Mouse (Mus musculus) heart, embryonic 10.5 days (tissue): ENCODE data around the gene Hoxb13. TPM values are rescaled to one million over a fixed set of nuclear protein-coding genes. Genes with fewer than 3 reads are reported as not detected.

ENCODE experiments used
- DNase-seq: peaks from one replicate; pipeline ENCODE4 v3.0.0-alpha.2; 2017; ENCODE audit warnings: low spot score
- H3K27ac ChIP-seq: fragments of 300-500 bp; sonication (generic); 2 replicates; pipeline ENCODE4 v1.5.1; 2016; ENCODE audit warnings: mild to moderate bottlenecking
- H3K27me3 ChIP-seq: fragments of 300-500 bp; sonication (generic); 2 replicates; pipeline ENCODE4 v1.6.1; 2016; ENCODE audit warnings: mild to moderate bottlenecking; ENCODE audit not compliant: poor library complexity, insufficient read depth, severe bottlenecking
- H3K36me3 ChIP-seq: fragments of 300-500 bp; sonication (generic); 2 replicates; pipeline ENCODE4 v1.6.1; 2016; ENCODE audit warnings: mild to moderate bottlenecking, moderate library complexity
- H3K4me1 ChIP-seq: fragments of 300-500 bp; sonication (generic); 2 replicates; pipeline ENCODE4 v1.6.1; 2016; ENCODE audit warnings: mild to moderate bottlenecking
- H3K4me3 ChIP-seq: fragments of 300-500 bp; sonication (generic); 2 replicates; pipeline ENCODE4 v1.5.1; 2016; ENCODE audit warnings: mild to moderate bottlenecking, moderate library complexity
- H3K9me3 ChIP-seq: fragments of 300-500 bp; sonication (generic); 2 replicates; pipeline ENCODE4 v1.6.1; 2016; ENCODE audit warnings: mild to moderate bottlenecking, moderate library complexity
- WGBS: fragments of 180-500 bp; shearing (Covaris S2); methylation state at CpG from one replicate; pipeline ENCODE4 v1.1.7; 2016; 5-methylcytosine and 5-hydroxymethylcytosine counted together
- polyA plus RNA-seq: library from polyadenylated mRNA; unstranded; fragments of >200 nt; fragmentation: Nextera tagmentation; extraction: Ambion mirVana; gene quantifications from 2 replicates; pipeline ENCODE4 v1.2.1, GENCODE M21; 2016

The Hoxb13 gene
- polyA plus RNA-seq, 1 experiment from 2014 or later, result not detected

DNA sequence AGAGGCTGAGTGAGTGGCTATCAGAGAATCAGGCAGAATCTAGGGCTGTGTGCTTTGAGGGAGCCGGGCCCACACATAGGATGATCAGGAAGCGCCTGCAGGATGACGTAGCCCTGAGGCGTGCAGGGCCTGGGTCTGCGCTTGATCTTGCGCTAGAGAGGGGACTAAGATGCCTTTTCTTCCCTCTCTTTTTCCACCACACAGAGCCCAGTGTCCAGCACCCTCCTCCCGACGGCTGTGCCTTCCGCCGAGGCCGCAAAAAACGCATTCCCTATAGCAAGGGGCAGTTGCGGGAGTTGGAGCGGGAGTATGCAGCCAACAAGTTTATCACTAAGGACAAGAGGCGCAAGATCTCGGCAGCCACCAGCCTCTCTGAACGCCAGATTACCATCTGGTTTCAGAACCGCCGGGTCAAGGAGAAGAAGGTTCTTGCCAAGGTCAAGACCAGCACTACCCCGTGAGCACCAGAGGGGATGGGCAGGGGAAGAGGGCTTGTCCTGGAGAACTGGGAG lies 1.7 kb downstream of the Hoxb13 start:
- Histone ChIP-seq H3K4me3 (no peak overlapping the region), H3K27ac (no peak overlapping the region), H3K36me3 (no peaks in the 10 kb centered on the region), H3K4me1 (peaks cover 10% of the 10 kb centered on the region; the same call in 1 of the 2 replicates), H3K9me3 (no peaks in the 10 kb centered on the region), H3K27me3 (peaks cover 100% of the 10 kb centered on the region)
- no peak for DNase-seq
- 3% methylated on average over 20 of the region's 20 CpGs for WGBS

GRCm38 (mm10) chr11:96198642-96199041 lies 4.5 kb downstream of the Hoxb13 start:
- Histone ChIP-seq H3K4me1 (peaks cover 11% of the 10 kb centered on the region), H3K27ac (no peak overlapping the region), H3K9me3 (no peaks in the 10 kb centered on the region), H3K27me3 (peaks cover 100% of the 10 kb centered on the region), H3K4me3 (no peak overlapping the region), H3K36me3 (no peaks in the 10 kb centered on the region)
- DNase-seq, result no peak
- under 1% methylated on average over 12 of the region's 12 CpGs for WGBS

DNA sequence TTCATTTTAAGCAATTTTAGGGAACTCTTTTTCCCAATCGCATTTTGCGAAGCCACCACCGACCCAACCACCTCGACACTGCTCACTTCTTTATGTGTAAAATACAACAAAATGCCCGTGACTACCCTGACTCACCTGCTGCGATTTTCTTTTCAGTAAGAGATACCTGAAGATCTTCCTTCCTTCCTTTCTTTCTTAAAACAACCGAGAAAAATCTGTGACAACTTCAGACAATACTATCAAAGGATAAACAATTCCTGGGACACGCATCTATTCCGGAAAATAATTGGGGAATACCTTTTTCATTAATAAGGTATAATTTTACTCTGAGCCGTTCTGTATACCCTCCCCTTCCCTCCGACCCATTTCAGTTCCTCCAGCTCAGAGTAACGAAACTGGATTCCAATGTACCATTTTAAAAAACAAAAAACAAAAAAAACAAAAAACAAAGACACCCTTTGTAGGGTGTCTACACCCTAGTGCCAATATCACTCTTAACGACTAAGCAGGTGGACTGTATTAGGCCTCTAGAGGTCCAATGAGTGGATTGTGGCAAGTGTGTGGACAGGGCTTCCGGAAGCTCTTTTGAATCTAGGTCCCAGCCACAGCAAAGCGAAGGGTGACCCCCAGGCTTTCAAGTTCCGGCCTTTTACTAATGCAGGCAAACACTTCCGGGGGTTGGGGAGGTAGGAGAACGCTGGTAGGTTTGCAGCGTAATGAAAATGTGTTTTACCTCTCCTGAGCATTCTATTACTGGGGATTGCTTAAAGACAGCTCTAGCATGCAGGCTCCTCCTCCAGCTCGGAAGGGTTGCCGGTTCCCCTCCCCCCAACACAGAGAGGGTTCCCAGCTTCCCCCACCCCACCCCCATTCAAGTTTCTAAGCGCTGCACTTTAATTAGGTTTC lies 5.3 kb downstream of the Hoxb13 start:
- Histone ChIP-seq H3K4me3 (0 out of 2 replicates have a peak overlapping the region, but pooled peaks have one; percentile 8), H3K36me3 (no peaks in the 10 kb centered on the region), H3K27ac (no peak overlapping the region), H3K4me1 (peaks cover 7% of the 10 kb centered on the region), H3K27me3 (peaks cover 100% of the 10 kb centered on the region), H3K9me3 (no peaks in the 10 kb centered on the region)
- 3% methylated on average over 22 of the region's 22 CpGs for WGBS
- DNase-seq, result no peak

- Histone ChIP-seq H3K4me1 (peaks cover 4% of the 10 kb centered on the region), H3K36me3 (no peaks in the 10 kb centered on the region), H3K9me3 (no peaks in the 10 kb centered on the region), H3K27me3 (peaks cover 100% of the 10 kb centered on the region), H3K4me3 (0 out of 2 replicates have a peak overlapping the region, but pooled peaks have one; percentile 8), H3K27ac (no peak overlapping the region)
- no peak for DNase-seq
- under 1% methylated on average over 14 of the region's 14 CpGs for WGBS
Observed at GRCm38 (mm10) chr11:96200183-96200655, 6.1 kb downstream of the Hoxb13 start.

GRCm38 (mm10) chr11:96201741-96202140 lies 7.6 kb downstream of the Hoxb13 start:
- no peak overlapping the region for H3K4me3 ChIP-seq
- DNase-seq, result no peak
- H3K36me3 ChIP-seq, result no peaks in the 10 kb centered on the region
- H3K9me3 ChIP-seq, result no peaks in the 10 kb centered on the region
- peaks cover 4% of the 10 kb centered on the region for H3K4me1 ChIP-seq
- H3K27me3 ChIP-seq, result peaks cover 100% of the 10 kb centered on the region
- H3K27ac ChIP-seq, result no peak overlapping the region

DNA sequence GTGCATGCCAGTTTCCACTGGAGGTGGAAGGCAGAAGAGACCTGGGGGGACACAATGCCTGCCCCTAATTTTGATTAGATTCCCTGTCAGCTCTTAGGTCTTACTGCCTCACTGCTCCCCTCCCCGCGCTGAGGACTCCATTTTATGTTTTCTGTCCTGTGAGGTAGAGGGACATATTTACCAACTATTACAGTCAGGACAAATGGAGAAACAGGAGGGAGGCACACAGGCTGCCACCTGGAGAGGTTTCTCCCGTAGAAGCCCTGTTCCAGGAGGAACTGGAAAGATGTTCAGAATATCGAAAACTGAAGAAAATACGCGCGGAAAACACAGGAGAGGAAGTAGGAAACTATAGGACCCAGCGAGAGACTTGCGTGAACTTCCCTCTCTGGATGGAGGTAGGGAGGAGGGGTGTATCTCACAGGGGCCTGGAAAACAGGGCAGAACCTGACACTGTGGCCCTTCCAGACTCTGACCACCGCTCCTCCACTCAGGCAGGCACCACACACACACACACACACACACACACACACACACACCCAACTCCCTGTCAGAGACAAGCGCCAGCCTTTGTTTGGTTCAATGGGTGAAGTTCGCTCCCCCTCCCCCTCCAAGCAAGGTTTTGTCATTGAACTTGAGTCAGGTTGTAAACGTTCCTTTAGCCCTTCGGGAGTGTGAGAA lies 8.4 kb downstream of the Hoxb13 start:
- peaks cover 100% of the 10 kb centered on the region for H3K27me3 ChIP-seq
- peaks cover 4% of the 10 kb centered on the region for H3K4me1 ChIP-seq
- no peak for DNase-seq
- H3K4me3 ChIP-seq, result no peak overlapping the region
- no peaks in the 10 kb centered on the region for H3K36me3 ChIP-seq
- no peak overlapping the region for H3K27ac ChIP-seq
- 2% methylated on average over 14 of the region's 14 CpGs for WGBS
- no peaks in the 10 kb centered on the region for H3K9me3 ChIP-seq

- peaks cover 100% of the 10 kb centered on the region for H3K27me3 ChIP-seq
- under 1% methylated on average over 37 of the region's 37 CpGs for WGBS
- no peaks in the 10 kb centered on the region for H3K9me3 ChIP-seq
- peaks cover 4% of the 10 kb centered on the region for H3K4me1 ChIP-seq
- no peak for DNase-seq
- no peaks in the 10 kb centered on the region for H3K36me3 ChIP-seq
- peak overlapping the region; percentile 40 for H3K4me3 ChIP-seq
- H3K27ac ChIP-seq, result no peak overlapping the region
Observed at GRCm38 (mm10) chr11:96203182-96203788, 9.2 kb downstream of the Hoxb13 start.

DNA sequence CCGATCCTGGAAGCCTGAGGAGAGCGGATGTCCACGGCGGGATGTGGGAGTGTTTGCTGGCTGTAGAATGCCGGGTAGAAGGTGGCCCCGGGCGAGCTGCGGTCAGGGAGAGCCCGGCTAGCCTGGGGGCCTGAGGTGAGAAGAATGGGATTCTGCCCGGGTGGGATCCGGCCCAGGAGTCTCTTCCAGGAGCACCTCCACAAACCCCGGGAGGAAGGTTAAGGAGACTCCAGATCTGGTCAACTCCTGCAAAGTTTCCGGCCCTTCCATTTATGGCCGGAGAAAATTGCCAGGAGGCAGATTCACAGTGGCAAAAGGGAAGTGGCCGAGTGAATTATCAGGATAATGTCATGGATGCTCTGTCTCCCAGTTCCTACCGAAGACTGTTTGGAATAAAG lies 9.7 kb downstream of the Hoxb13 start:
- Histone ChIP-seq H3K36me3 (no peaks in the 10 kb centered on the region), H3K27me3 (peaks cover 100% of the 10 kb centered on the region), H3K4me1 (peaks cover 4% of the 10 kb centered on the region), H3K27ac (no peak overlapping the region), H3K4me3 (peak overlapping the region; percentile 40), H3K9me3 (no peaks in the 10 kb centered on the region)
- 1% methylated on average over 16 of the region's 16 CpGs for whole genome bisulfite sequencing
- no peak for DNase-seq

- peaks cover 100% of the 10 kb centered on the region for H3K27me3 ChIP-seq
- no peak for DNase-seq
- H3K4me1 ChIP-seq, result peaks cover 4% of the 10 kb centered on the region
- H3K9me3 ChIP-seq, result no peaks in the 10 kb centered on the region
- no peak overlapping the region for H3K4me3 ChIP-seq
- 2% methylated on average over 11 of the region's 11 CpGs for WGBS
- no peaks in the 10 kb centered on the region for H3K36me3 ChIP-seq
- no peak overlapping the region for H3K27ac ChIP-seq
Observed at GRCm38 (mm10) chr11:96204351-96204750, 10.2 kb downstream of the Hoxb13 start.

GRCm38 (mm10) chr11:96205426-96206131 lies 11.5 kb downstream of the Hoxb13 start:
- DNase-seq, result no peak
- 3% methylated on average over 15 of the region's 15 CpGs for WGBS
- no peaks in the 10 kb centered on the region for H3K9me3 ChIP-seq

GRCm38 (mm10) chr11:96223813-96224212 lies 29.7 kb downstream of the Hoxb13 start:
- H3K9me3 ChIP-seq, result no peaks in the 10 kb centered on the region
- H3K27ac ChIP-seq, result no peak overlapping the region
- no peak overlapping the region for H3K4me3 ChIP-seq
- H3K36me3 ChIP-seq, result no peaks in the 10 kb centered on the region
- H3K27me3 ChIP-seq, result peaks cover 12% of the 10 kb centered on the region; the same call in 1 of the 2 replicates
- no peaks in the 10 kb centered on the region for H3K4me1 ChIP-seq
- 33% methylated on average over 2 of the region's 2 CpGs for WGBS
- no peak for DNase-seq

More at GRCm38 (mm10) chr11:96205426-96206131, 11.5 kb downstream of the Hoxb13 start:
- H3K4me3 ChIP-seq, result no peak overlapping the region; the same call in 1 of the 2 replicates
- peaks cover 4% of the 10 kb centered on the region for H3K4me1 ChIP-seq
- no peak overlapping the region for H3K27ac ChIP-seq
- peaks cover 99% of the 10 kb centered on the region for H3K27me3 ChIP-seq
- no peaks in the 10 kb centered on the region for H3K36me3 ChIP-seq

DNA sequence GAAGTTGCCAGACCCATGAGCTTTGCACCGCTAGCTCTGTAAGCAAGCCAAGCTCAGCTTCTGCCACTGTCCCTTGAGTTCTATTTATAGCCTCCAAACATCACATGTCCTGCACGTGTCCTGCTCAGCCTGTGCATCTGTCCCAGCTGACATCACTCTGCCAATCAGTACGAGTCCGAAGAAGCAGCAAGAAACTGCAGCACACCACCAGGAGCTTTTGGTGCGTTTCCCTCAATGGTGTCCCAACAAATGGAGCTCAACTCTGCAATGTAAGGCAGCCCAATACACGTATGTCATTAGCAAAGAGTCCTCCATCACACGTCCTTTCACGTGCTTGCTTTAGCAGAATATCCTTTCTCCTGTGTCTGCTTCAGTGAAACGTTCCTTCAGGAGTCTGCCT lies 33.6 kb downstream of the Hoxb13 start:
- no peaks in the 10 kb centered on the region for H3K4me1 ChIP-seq
- H3K27me3 ChIP-seq, result peaks cover 29% of the 10 kb centered on the region
- 71% methylated on average over 9 of the region's 9 CpGs for WGBS
- H3K4me3 ChIP-seq, result no peak overlapping the region
- H3K9me3 ChIP-seq, result no peaks in the 10 kb centered on the region
- H3K27ac ChIP-seq, result no peak overlapping the region
- no peak for DNase-seq
- no peaks in the 10 kb centered on the region for H3K36me3 ChIP-seq
